Mouse (Mus musculus): Measurements from ENCODE around the gene Shisa5.

Gene Shisa5

GRCm38 (mm10) chr9:109093786-109094552 is 55.6 kb downstream of the Shisa5 start:
- DNase-seq (ENCODE audit: low read depth, low spot score): no peak

GRCm38 (mm10) chr9:109094553-109095136 is 56.3 kb downstream of the Shisa5 start:
- DNase-seq (ENCODE audit: low read depth, low spot score): peak; percentile 25

- peak; percentile 81 for DNase-seq (ENCODE audit: low read depth, low spot score)
These were observed 57.0 kb downstream of the Shisa5 start, which contains the start of gene Plxnb1 for GRCm38 (mm10) chr9:109095137-109095982. Gene Plxnb1, plus strand, starts transcription at chr9:109095389.

- no peak for DNase-seq (ENCODE audit: low read depth, low spot score)
These were observed 57.9 kb downstream of the Shisa5 start for GRCm38 (mm10) chr9:109096251-109096661.

- DNase-seq (ENCODE audit: low read depth, low spot score): no peak
These were observed 58.5 kb downstream of the Shisa5 start for GRCm38 (mm10) chr9:109096856-109097255.

GRCm38 (mm10) chr9:109097291-109097690 is 58.9 kb downstream of the Shisa5 start:
- DNase-seq (ENCODE audit: low read depth, low spot score): no peak

- DNase-seq (ENCODE audit: low read depth, low spot score): no peak
These were observed 59.5 kb downstream of the Shisa5 start for GRCm38 (mm10) chr9:109097831-109098230.

GRCm38 (mm10) chr9:109098366-109098765 is 60.0 kb downstream of the Shisa5 start:
- no peak for DNase-seq (ENCODE audit: low read depth, low spot score)

- DNase-seq (ENCODE audit: low read depth, low spot score): no peak
These were observed 60.6 kb downstream of the Shisa5 start for GRCm38 (mm10) chr9:109098969-109099368.

GRCm38 (mm10) chr9:109100307-109100928 is 62.1 kb downstream of the Shisa5 start:
- DNase-seq (ENCODE audit: low read depth, low spot score): no peak

GRCm38 (mm10) chr9:109101933-109102445 is 63.6 kb downstream of the Shisa5 start:
- no peak for DNase-seq (ENCODE audit: low read depth, low spot score)

- no peak for DNase-seq (ENCODE audit: low read depth, low spot score)
These were observed 64.2 kb downstream of the Shisa5 start for GRCm38 (mm10) chr9:109102541-109102940.

GRCm38 (mm10) chr9:109103250-109103649 is 64.9 kb downstream of the Shisa5 start:
- DNase-seq (ENCODE audit: low read depth, low spot score): no peak

GRCm38 (mm10) chr9:109104083-109104482 is 65.7 kb downstream of the Shisa5 start:
- DNase-seq (ENCODE audit: low read depth, low spot score): no peak

GRCm38 (mm10) chr9:109105011-109105410 is 66.6 kb downstream of the Shisa5 start:
- no peak for DNase-seq (ENCODE audit: low read depth, low spot score)

GRCm38 (mm10) chr9:109105648-109106047 is 67.3 kb downstream of the Shisa5 start:
- DNase-seq (ENCODE audit: low read depth, low spot score): no peak

- DNase-seq (ENCODE audit: low read depth, low spot score): no peak
These were observed 69.0 kb downstream of the Shisa5 start for GRCm38 (mm10) chr9:109107341-109107740.
